Mouse (Mus musculus): ENCODE data around the gene Ntng1.

The Ntng1 gene

GRCm38 (mm10) chr3:109923788-109924187 is 220.0 kb downstream of the Ntng1 start:
- in situ Hi-C loops (cut with MboI, MseI), result no loop called here

- in situ Hi-C loops (cut with MboI, MseI), result no loop called here
These were observed 224.8 kb downstream of the Ntng1 start for GRCm38 (mm10) chr3:109918996-109919395.

GRCm38 (mm10) chr3:109917926-109918694 is 225.7 kb downstream of the Ntng1 start:
- in situ Hi-C loops (cut with MboI, MseI), result no loop called here

- in situ Hi-C loops (cut with MboI, MseI), result no loop called here
These were observed 226.7 kb downstream of the Ntng1 start for GRCm38 (mm10) chr3:109917077-109917476.

GRCm38 (mm10) chr3:109914226-109914625 is 229.6 kb downstream of the Ntng1 start:
- in situ Hi-C loops (cut with MboI, MseI), result no loop called here

- in situ Hi-C loops (cut with MboI, MseI), result no loop called here
These were observed 253.2 kb downstream of the Ntng1 start for GRCm38 (mm10) chr3:109890600-109890999.

- in situ Hi-C loops (cut with MboI, MseI), result no loop called here
These were observed 258.1 kb downstream of the Ntng1 start for GRCm38 (mm10) chr3:109885672-109886071.

- in situ Hi-C loops (cut with MboI, MseI), result no loop called here
These were observed 264.8 kb downstream of the Ntng1 start for GRCm38 (mm10) chr3:109879061-109879460.

- in situ Hi-C loops (cut with MboI, MseI), result no loop called here
These were observed 271.8 kb downstream of the Ntng1 start for GRCm38 (mm10) chr3:109871986-109872385.

GRCm38 (mm10) chr3:109858276-109858675 is 285.5 kb downstream of the Ntng1 start:
- in situ Hi-C loops (cut with MboI, MseI), result no loop called here

- in situ Hi-C loops (cut with MboI, MseI), result no loop called here
These were observed 289.2 kb downstream of the Ntng1 start for GRCm38 (mm10) chr3:109854449-109855155.

GRCm38 (mm10) chr3:109846660-109847059 is 297.2 kb downstream of the Ntng1 start:
- in situ Hi-C loops (cut with MboI, MseI), result no loop called here

GRCm38 (mm10) chr3:109825806-109826205 is 318.0 kb downstream of the Ntng1 start:
- in situ Hi-C loops (cut with MboI, MseI), result loop anchor here (10.0 kb wide), 1 partner anchor 669 kb away; no protein-coding TSS in a partner anchor

GRCm38 (mm10) chr3:109822803-109823474 is 320.9 kb downstream of the Ntng1 start:
- in situ Hi-C loops (cut with MboI, MseI), result loop anchor here (10.0 kb wide), 1 partner anchor 672 kb away; no protein-coding TSS in a partner anchor

- in situ Hi-C loops (cut with MboI, MseI), result no loop called here
These were observed 324.8 kb downstream of the Ntng1 start for GRCm38 (mm10) chr3:109818821-109819685.

GRCm38 (mm10) chr3:109809065-109809464 is 334.7 kb downstream of the Ntng1 start:
- in situ Hi-C loops (cut with MboI, MseI), result no loop called here

- in situ Hi-C loops (cut with MboI, MseI), result no loop called here
These were observed 336.4 kb downstream of the Ntng1 start for GRCm38 (mm10) chr3:109807211-109807934.

- in situ Hi-C loops (cut with MboI, MseI), result no loop called here
These were observed 339.7 kb downstream of the Ntng1 start for GRCm38 (mm10) chr3:109804145-109804544.

- in situ Hi-C loops (cut with MboI, MseI), result no loop called here
These were observed 340.2 kb downstream of the Ntng1 start for GRCm38 (mm10) chr3:109803616-109804015.

- in situ Hi-C loops (cut with MboI, MseI), result no loop called here
These were observed 346.5 kb downstream of the Ntng1 start for GRCm38 (mm10) chr3:109797354-109797753.

- in situ Hi-C loops (cut with MboI, MseI), result no loop called here
These were observed 360.6 kb downstream of the Ntng1 start for GRCm38 (mm10) chr3:109783231-109783630.

Data from regulatory T cell (primary cell).